Mouse (Mus musculus): ENCODE data around the gene Fcor. TPM values are rescaled to one million over a fixed set of nuclear protein-coding genes. Genes with fewer than 3 reads are reported as not detected.

The Fcor gene
- total RNA-seq, 2 experiments from 2014 or later: 2.8 to 4.4 TPM

DNA sequence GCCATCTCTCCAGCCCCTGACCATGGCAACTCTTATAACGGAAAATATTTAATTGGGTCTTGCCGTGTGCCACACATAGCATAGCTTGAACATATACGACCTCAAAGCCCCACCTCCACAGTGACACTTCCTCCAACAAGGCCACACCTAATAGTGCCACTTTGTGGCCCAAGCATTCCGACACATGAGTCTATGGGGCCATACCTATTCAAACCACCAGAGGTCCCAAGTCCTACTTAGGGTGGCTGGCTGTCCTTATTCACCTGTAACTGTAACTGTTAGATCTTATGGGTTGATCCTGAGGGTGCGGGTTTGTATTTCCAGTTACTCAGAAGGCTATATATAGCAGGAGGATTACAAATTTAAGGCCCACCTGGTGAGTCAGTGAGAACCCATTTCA, 44.1 kb downstream of the Fcor start:
- no peak for ATAC-seq (replicated peaks; ENCODE audit: low FRiP score, poor library complexity, severe bottlenecking)

DNA sequence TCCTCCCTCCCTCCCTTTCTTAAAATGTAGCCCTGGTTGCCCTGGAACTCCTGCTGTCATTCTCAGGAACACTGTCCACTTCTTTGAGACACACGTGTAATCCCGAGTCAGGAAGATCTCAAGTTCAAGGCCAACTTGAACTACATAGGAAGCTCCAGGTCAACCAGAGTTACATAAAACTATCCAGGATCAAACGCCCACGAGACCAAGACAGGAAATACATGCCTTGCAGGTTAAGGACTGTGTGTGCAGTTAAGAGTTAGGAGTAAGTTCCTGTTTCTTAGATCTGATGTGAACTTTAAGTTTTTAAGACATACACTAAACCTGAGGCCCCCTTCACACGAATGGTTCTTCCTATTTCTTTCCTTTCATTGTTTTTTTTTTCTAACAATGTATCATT, 45.2 kb downstream of the Fcor start:
- no peak for ATAC-seq (replicated peaks; ENCODE audit: low FRiP score, poor library complexity, severe bottlenecking)

DNA sequence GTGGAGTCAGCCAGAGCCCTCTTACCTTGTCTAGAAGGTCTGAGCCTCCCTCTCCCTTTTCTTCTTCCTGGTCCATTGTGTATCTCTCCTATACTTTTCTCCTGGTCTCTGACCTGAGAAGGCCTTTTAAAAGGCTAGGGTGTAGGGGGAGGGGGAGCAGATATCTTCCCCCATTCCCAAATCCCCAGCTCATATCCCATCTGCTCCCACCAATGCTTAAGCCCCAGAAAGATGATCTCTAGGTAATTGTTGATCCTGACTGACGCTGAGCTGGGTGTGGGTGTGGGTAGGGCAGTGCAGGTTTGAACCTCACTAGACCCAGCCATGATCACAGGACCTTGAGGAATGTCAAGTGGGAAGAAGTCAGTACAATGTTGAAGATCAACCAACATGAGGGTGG, 46.7 kb downstream of the Fcor start, which contains the start of gene Pcp2:
Pcp2 (minus strand) TSS at position 101 of the 400 bp plus-strand sequence.
- no peak for ATAC-seq (replicated peaks; ENCODE audit: low FRiP score, poor library complexity, severe bottlenecking)

DNA sequence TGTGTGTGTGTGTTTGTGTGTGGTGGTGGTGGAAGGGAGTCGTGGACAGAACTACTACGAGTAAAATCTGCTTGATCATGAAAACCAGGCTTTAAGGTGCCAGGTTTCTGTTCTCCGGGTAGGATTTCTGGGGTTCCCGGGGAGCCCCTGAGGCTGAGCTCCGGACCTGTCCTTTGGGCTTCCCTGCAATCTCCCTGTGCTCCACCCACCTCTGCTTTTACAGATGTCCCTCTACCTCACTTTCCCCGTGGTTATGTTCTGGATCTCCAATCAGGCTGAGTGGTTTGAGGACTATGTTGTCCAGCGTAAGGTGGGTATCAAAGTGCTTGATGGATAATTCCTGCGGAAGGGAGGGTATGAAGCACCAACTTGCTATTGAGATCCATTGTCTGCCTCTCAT, 50.0 kb downstream of the Fcor start:
- no peak for ATAC-seq (replicated peaks; ENCODE audit: low FRiP score, poor library complexity, severe bottlenecking)

- peak; percentile 95 for ATAC-seq (replicated peaks; ENCODE audit: low FRiP score, poor library complexity, severe bottlenecking)
Observed at GRCm38 (mm10) chr8:3621199-3621970, 50.8 kb downstream of the Fcor start, which contains the start of the genes Xab2 and Pet100. Xab2 (minus strand) TSS chr8:3621316. Pet100 (plus strand) TSS chr8:3621548.

Other genes starting within 250 kb of the Fcor start
- gene Pex11g, start 204.7 kb downstream of the Fcor start, total RNA-seq (2015; ENCODE audit: low replicate concordance): 9.2 TPM in 1 of 2 replicates, not detected in the other
- gene Pex11g, start 204.7 kb downstream of the Fcor start, total RNA-seq (2017; ENCODE audit: low replicate concordance): 0.09 and 0.28 TPM in 2 replicates
- gene Tex45, start 201.5 kb downstream of the Fcor start, total RNA-seq (2015; ENCODE audit: low replicate concordance): not detected in 2 replicates
- gene Tex45, start 201.5 kb downstream of the Fcor start, total RNA-seq (2017; ENCODE audit: low replicate concordance): not detected in 2 replicates
- gene Zfp358, start 179.2 kb downstream of the Fcor start, total RNA-seq (2015; ENCODE audit: low replicate concordance): 2.1 and 3.8 TPM in 2 replicates
- gene Zfp358, start 179.2 kb downstream of the Fcor start, total RNA-seq (2017; ENCODE audit: low replicate concordance): 0.17 and 1.1 TPM in 2 replicates
- 20.2 and 33.6 TPM in 2 replicates for gene Mcoln1, start 171.9 kb downstream of the Fcor start, total RNA-seq (2015; ENCODE audit: low replicate concordance)
- gene Mcoln1, start 171.9 kb downstream of the Fcor start, total RNA-seq (2017; ENCODE audit: low replicate concordance): 32.5 and 75.4 TPM in 2 replicates
- gene Pnpla6, start 157.0 kb downstream of the Fcor start, total RNA-seq (2015; ENCODE audit: low replicate concordance): 40.9 and 43.5 TPM in 2 replicates
- 61.4 and 77.4 TPM in 2 replicates for gene Pnpla6, start 157.0 kb downstream of the Fcor start, total RNA-seq (2017; ENCODE audit: low replicate concordance)
- not detected in 2 replicates for gene C330021F23Rik, start 104.4 kb downstream of the Fcor start, total RNA-seq (2015; ENCODE audit: low replicate concordance)
- gene C330021F23Rik, start 104.4 kb downstream of the Fcor start, total RNA-seq (2017; ENCODE audit: low replicate concordance): not detected in 2 replicates
- gene Camsap3, start 85.1 kb downstream of the Fcor start, total RNA-seq (2015; ENCODE audit: low replicate concordance): not detected in 2 replicates
- gene Camsap3, start 85.1 kb downstream of the Fcor start, total RNA-seq (2017; ENCODE audit: low replicate concordance): 0.28 TPM in 1 of 2 replicates, not detected in the other
- 4.4 and 5.4 TPM in 2 replicates for gene Xab2, start 51.0 kb downstream of the Fcor start, total RNA-seq (2015; ENCODE audit: low replicate concordance)
- gene Xab2, start 51.0 kb downstream of the Fcor start, total RNA-seq (2017; ENCODE audit: low replicate concordance): 11.0 and 16.0 TPM in 2 replicates
- 49.1 and 125 TPM in 2 replicates for gene Pet100, start 50.8 kb downstream of the Fcor start, total RNA-seq (2015; ENCODE audit: low replicate concordance)
- 57.1 and 125 TPM in 2 replicates for gene Pet100, start 50.8 kb downstream of the Fcor start, total RNA-seq (2017; ENCODE audit: low replicate concordance)
- not detected in 2 replicates for gene Pcp2, start 46.8 kb downstream of the Fcor start, total RNA-seq (2015; ENCODE audit: low replicate concordance)
- gene Pcp2, start 46.8 kb downstream of the Fcor start, total RNA-seq (2017; ENCODE audit: low replicate concordance): not detected in 2 replicates
- gene Stxbp2, start 41.4 kb downstream of the Fcor start, total RNA-seq (2015; ENCODE audit: low replicate concordance): 44.7 and 49.2 TPM in 2 replicates
- gene Stxbp2, start 41.4 kb downstream of the Fcor start, total RNA-seq (2017; ENCODE audit: low replicate concordance): 43.8 and 74.6 TPM in 2 replicates
- gene Retn, start 16.6 kb downstream of the Fcor start, total RNA-seq (2015; ENCODE audit: low replicate concordance): not detected in 2 replicates
- gene Retn, start 16.6 kb downstream of the Fcor start, total RNA-seq (2017; ENCODE audit: low replicate concordance): not detected in 2 replicates
- gene Mcemp1, start 6.6 kb downstream of the Fcor start, total RNA-seq (2015; ENCODE audit: low replicate concordance): 64.0 and 64.8 TPM in 2 replicates
- gene Mcemp1, start 6.6 kb downstream of the Fcor start, total RNA-seq (2017; ENCODE audit: low replicate concordance): 29.6 and 32.8 TPM in 2 replicates
- gene Trappc5, start 3.9 kb upstream of the Fcor start, total RNA-seq (2015; ENCODE audit: low replicate concordance): 1.9 and 3.5 TPM in 2 replicates
- gene Trappc5, start 3.9 kb upstream of the Fcor start, total RNA-seq (2017; ENCODE audit: low replicate concordance): 7.0 and 8.3 TPM in 2 replicates
- not detected in 2 replicates for gene Fcer2a, start 21.8 kb upstream of the Fcor start, total RNA-seq (2015; ENCODE audit: low replicate concordance)
- gene Fcer2a, start 21.8 kb upstream of the Fcor start, total RNA-seq (2017; ENCODE audit: low replicate concordance): not detected in 2 replicates
- not detected in 2 replicates for gene Clec4g, start 48.3 kb upstream of the Fcor start, total RNA-seq (2015; ENCODE audit: low replicate concordance)
- not detected in 2 replicates for gene Clec4g, start 48.3 kb upstream of the Fcor start, total RNA-seq (2017; ENCODE audit: low replicate concordance)
- 0.77 and 5.2 TPM in 2 replicates for gene Cd209a, start 76.6 kb upstream of the Fcor start, total RNA-seq (2015; ENCODE audit: low replicate concordance)
- 2.6 and 3.8 TPM in 2 replicates for gene Cd209a, start 76.6 kb upstream of the Fcor start, total RNA-seq (2017; ENCODE audit: low replicate concordance)
- gene Cd209e, start 181.9 kb upstream of the Fcor start, total RNA-seq (2015; ENCODE audit: low replicate concordance): not detected in 2 replicates
- gene Cd209e, start 181.9 kb upstream of the Fcor start, total RNA-seq (2017; ENCODE audit: low replicate concordance): not detected in 2 replicates
- not detected in 2 replicates for gene Cd209d, start 206.2 kb upstream of the Fcor start, total RNA-seq (2015; ENCODE audit: low replicate concordance)
- not detected in 2 replicates for gene Cd209d, start 206.2 kb upstream of the Fcor start, total RNA-seq (2017; ENCODE audit: low replicate concordance)